Mouse (Mus musculus): ENCODE results near the gene Ms4a6c. TPM values are rescaled to one million over a fixed set of nuclear protein-coding genes. Genes with fewer than 3 reads are reported as not detected.

Ms4a6c gene
- 1.3 and 2.6 TPM in 2 replicates for polyA plus RNA-seq (2012; rRNA removed)

DNA sequence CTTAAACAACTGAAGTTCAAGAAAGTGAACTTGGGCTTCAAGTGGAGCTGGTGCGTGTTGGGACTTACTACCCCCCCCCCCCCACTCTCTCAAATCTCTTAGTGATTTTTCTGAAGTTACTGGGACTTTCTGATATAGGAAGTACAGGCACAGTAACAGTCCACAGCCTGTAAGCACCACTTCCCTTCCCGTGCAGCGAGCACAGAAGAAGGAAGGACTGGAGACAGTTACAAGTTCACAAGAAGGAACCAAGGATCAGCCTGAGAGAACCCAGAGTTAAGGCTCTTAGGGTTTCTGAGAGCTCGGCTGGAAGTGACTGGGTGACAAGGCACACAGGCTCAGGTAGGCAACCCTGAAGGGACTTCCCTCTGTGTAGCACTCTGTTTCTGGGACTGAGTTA, at the start of gene Ms4a6c:
Gene Ms4a6c (plus strand): TSS at position 152 of the 400 bp plus-strand sequence.

GRCm38 (mm10) chr19:11443338-11443737, 25.8 kb upstream of the Ms4a6c start, which contains the start of gene Ms4a4b:
Ms4a4b (plus strand) TSS chr19:11443553.

GRCm38 (mm10) chr19:11485746-11486145, 16.6 kb downstream of the Ms4a6c start, which contains the start of gene Gm8369:
Gm8369 (plus strand) TSS chr19:11485938.

GRCm38 (mm10) chr19:11516246-11516645, 47.1 kb downstream of the Ms4a6c start, which contains the start of gene Ms4a6b:
Ms4a6b (plus strand) TSS chr19:11516512.

Other genes with a start within 250 kb of the Ms4a6c start
- 6.3 and 6.6 TPM in 2 replicates for gene Ms4a12, start 236.9 kb upstream of the Ms4a6c start, polyA plus RNA-seq (2012; rRNA removed)
- 0.20 and 0.52 TPM in 2 replicates for gene Ms4a1, start 203.1 kb upstream of the Ms4a6c start, polyA plus RNA-seq (2012; rRNA removed)
- not detected in 2 replicates for gene Ms4a5, start 185.5 kb upstream of the Ms4a6c start, polyA plus RNA-seq (2012; rRNA removed)
- 0.21 and 0.23 TPM in 2 replicates for gene Ms4a14, start 154.9 kb upstream of the Ms4a6c start, polyA plus RNA-seq (2012; rRNA removed)
- 3.5 and 4.3 TPM in 2 replicates for gene Ms4a7, start 133.2 kb upstream of the Ms4a6c start, polyA plus RNA-seq (2012; rRNA removed)
- 0.38 and 0.96 TPM in 2 replicates for gene Ms4a4a, start 93.8 kb upstream of the Ms4a6c start, polyA plus RNA-seq (2012; rRNA removed)
- gene Ms4a4c, start 64.6 kb upstream of the Ms4a6c start, polyA plus RNA-seq (2012; rRNA removed), result 0.16 TPM in 1 of 2 replicates, not detected in the other
- gene Ms4a4b, start 25.8 kb upstream of the Ms4a6c start, polyA plus RNA-seq (2012; rRNA removed), result 0.59 and 1.1 TPM in 2 replicates
- 0.41 TPM in 1 of 2 replicates, not detected in the other for gene Gm8369, start 16.6 kb downstream of the Ms4a6c start, polyA plus RNA-seq (2012; rRNA removed)
- 1.9 TPM in 2 replicates for gene Ms4a6b, start 47.1 kb downstream of the Ms4a6c start, polyA plus RNA-seq (2012; rRNA removed)
- 14.6 and 15.4 TPM in 2 replicates for gene Ms4a4d, start 67.4 kb downstream of the Ms4a6c start, polyA plus RNA-seq (2012; rRNA removed)
- gene Ms4a6d, start 135.5 kb downstream of the Ms4a6c start, polyA plus RNA-seq (2012; rRNA removed), result 1.2 TPM in 2 replicates
- not detected in 2 replicates for gene Ms4a2, start 154.4 kb downstream of the Ms4a6c start, polyA plus RNA-seq (2012; rRNA removed)
- not detected in 2 replicates for gene Ms4a3, start 171.5 kb downstream of the Ms4a6c start, polyA plus RNA-seq (2012; rRNA removed)
- not detected in 2 replicates for gene Oosp2, start 191.2 kb downstream of the Ms4a6c start, polyA plus RNA-seq (2012; rRNA removed)
- not detected in 2 replicates for gene Oosp1, start 221.8 kb downstream of the Ms4a6c start, polyA plus RNA-seq (2012; rRNA removed)
- gene Oosp3, start 227.7 kb downstream of the Ms4a6c start, polyA plus RNA-seq (2012; rRNA removed), result not detected in 2 replicates